Mouse (Mus musculus): ENCODE measurements at regions not wholly inside any gene's neighbourhood (a gene's known extent, or its start where the extent isn't known, plus 50 kb on each side); places are given as distances from the start of the nearest gene placed in this dataset.

GRCm38 (mm10) chr12:54405066-54405465, 201.4 kb upstream of the Egln3 start:
- TF ChIP-seq HCFC1 (IDR thresholded peaks at IDR 0.05; ENCODE audit: borderline replicate concordance, insufficient read depth, low read length) (no peak), MAFK (IDR thresholded peaks at IDR 0.05; ENCODE audit: insufficient read depth, low read depth, low read length) (no peak), ZNF384 (IDR thresholded peaks at IDR 0.05; ENCODE audit: low read depth, low read length) (no peak)
